Mouse (Mus musculus) liver, embryonic 14.5 days (tissue): ENCODE data around the gene Cnn3.

Experiments
- CTCF ChIP-seq: IDR thresholded peaks from 2 replicates; pipeline ENCODE4 v1.5.1; 2016; ENCODE audit warnings: antibody characterized with exemption, low read depth, control low read depth
- EP300 ChIP-seq: IDR thresholded peaks from 2 replicates; pipeline ENCODE4 v1.6.1; 2016; ENCODE audit warnings: antibody characterized with exemption, low read depth

- TF ChIP-seq CTCF, result no peak
- TF ChIP-seq EP300, result no peak
Observed at GRCm38 (mm10) chr3:121492026-121492425, 65.7 kb downstream of the Cnn3 start.
